Mouse (Mus musculus) gastrocnemius, adult 18-20 months (tissue): ENCODE measurements around the gene Ncl. TPM values are rescaled to one million over a fixed set of nuclear protein-coding genes. Genes with fewer than 3 reads are reported as not detected.

Source experiments
- DNase-seq: peaks from one replicate; pipeline ENCODE4 v3.0.0; 2021; ENCODE audit warnings: low spot score
- total RNA-seq, 2 experiments: library from RNA; stranded (reverse); gene quantifications; 2 replicates each; pipeline ENCODE4 v1.2.3; 2021

The Ncl gene
- total RNA-seq, 2 experiments from 2014 or later, result 99.3 to 113 TPM

- no peak for DNase-seq
These were observed 38.3 kb downstream of the Ncl start for GRCm38 (mm10) chr1:86320822-86321413.

- no peak for DNase-seq
These were observed 45.5 kb downstream of the Ncl start for GRCm38 (mm10) chr1:86313772-86314125.

GRCm38 (mm10) chr1:86313096-86313771 is 46.0 kb downstream of the Ncl start:
- no peak for DNase-seq

- no peak for DNase-seq
These were observed 46.9 kb downstream of the Ncl start for GRCm38 (mm10) chr1:86312269-86312668.

- no peak for DNase-seq
These were observed 47.7 kb downstream of the Ncl start for GRCm38 (mm10) chr1:86311467-86312005.

- no peak for DNase-seq
These were observed 48.5 kb downstream of the Ncl start for GRCm38 (mm10) chr1:86310536-86311310.

GRCm38 (mm10) chr1:86309270-86309833 is 49.8 kb downstream of the Ncl start:
- no peak for DNase-seq

GRCm38 (mm10) chr1:86307871-86308641 is 51.1 kb downstream of the Ncl start:
- DNase-seq, result no peak

- no peak for DNase-seq
These were observed 51.9 kb downstream of the Ncl start for GRCm38 (mm10) chr1:86307177-86307762.

GRCm38 (mm10) chr1:86306686-86307085 is 52.5 kb downstream of the Ncl start:
- no peak for DNase-seq

- no peak for DNase-seq
These were observed 55.3 kb downstream of the Ncl start for GRCm38 (mm10) chr1:86303873-86304250.

- DNase-seq, result no peak
These were observed 55.9 kb downstream of the Ncl start for GRCm38 (mm10) chr1:86303063-86303872.

- DNase-seq, result no peak
These were observed 56.7 kb downstream of the Ncl start, which contains the start of gene B3gnt7 for GRCm38 (mm10) chr1:86302532-86302931. TSS of gene B3gnt7 (plus strand) at chr1:86302832.

GRCm38 (mm10) chr1:86301221-86302091 is 57.7 kb downstream of the Ncl start:
- no peak for DNase-seq

GRCm38 (mm10) chr1:86300731-86301130 is 58.5 kb downstream of the Ncl start:
- DNase-seq, result no peak

GRCm38 (mm10) chr1:86300093-86300492 is 59.1 kb downstream of the Ncl start:
- DNase-seq, result no peak
